ENCODE assay signal across 12 mouse cellular contexts in genomic region chr11:103105180-103105725, GRCm38 (mm10). TPM values are rescaled to one million over a fixed set of nuclear protein-coding genes. Genes with fewer than 3 reads are reported as not detected.
DNase-seq lines count a peak whose midpoint lies in the region; ATAC-seq and TF ChIP-seq lines count a peak whose summit lies in the region.
"Had no signal": no experiment of that assay in that cellular context is flagged by ENCODE, and none has a peak within 500 bp of the region (broad histone marks: within the 10 kb centered on the region; RNA-seq: fewer than 3 reads in every experiment).

No protein-coding gene starts in this region.

- no peak for ATAC-seq in hindbrain, embryonic 13.5 days (ENCODE audit: low FRiP score)
- ATAC-seq: hindbrain, embryonic 16.5 days had no signal

- 0 out of 2 replicates have a peak overlapping the region, but pooled peaks have one; percentile 5 for H3K27ac ChIP-seq in hindbrain, embryonic 10.5 days
- no peak overlapping the region for H3K27ac ChIP-seq in hindbrain, embryonic 13.5 days
- H3K27ac ChIP-seq: embryonic facial prominence, embryonic 12.5 days; lung, embryonic 15.5 days had no signal

- H3K4me3 ChIP-seq in hindbrain, embryonic 10.5 days: no peak overlapping the region
- no peak overlapping the region for H3K4me3 ChIP-seq in hindbrain, embryonic 13.5 days
- H3K4me3 ChIP-seq in lung, adult 2 months (replicated peaks; ENCODE audit: extremely low read depth, low read depth, low read length): no peak overlapping the region
- H3K4me3 ChIP-seq: embryonic facial prominence, embryonic 12.5 days; lung, embryonic 15.5 days had no signal

- peak; percentile 59 for DNase-seq in adrenal gland, postnatal 10 days
- DNase-seq in adrenal gland, postnatal 36 days: no peak
- no peak for DNase-seq in hindbrain, embryonic 10.5 days (ENCODE audit: low spot score)
- peak; percentile 84 for DNase-seq in kidney, postnatal 14 days
- no peak for DNase-seq in layer of hippocampus, adult 11-12 months (ENCODE audit: low spot score)
- DNase-seq in urinary bladder, postnatal 25 days (ENCODE audit: low spot score): no peak
- no peak for DNase-seq in lung, adult 2 months
- DNase-seq: retina, postnatal 1 day had no signal

- no peak overlapping the region for H3K4me2 ChIP-seq in hindbrain, embryonic 13.5 days
- H3K4me2 ChIP-seq: embryonic facial prominence, embryonic 12.5 days; lung, embryonic 15.5 days had no signal

- WGBS in hindbrain, embryonic 10.5 days: 57% methylated on average over 14 of the region's 14 CpGs
- 60% methylated on average over 14 of the region's 14 CpGs for WGBS in hindbrain, embryonic 13.5 days
- 61% methylated on average over 13 of the region's 14 CpGs for WGBS in lung, adult 2 months

- no peak for TF ChIP-seq POLR2A in lung, adult 2 months (IDR thresholded peaks at IDR 0.05; ENCODE audit: borderline replicate concordance, extremely low read depth, low read depth, low read length)

- peaks cover 52% of the 10 kb centered on the region for H3K27me3 ChIP-seq in hindbrain, embryonic 10.5 days (ENCODE audit: insufficient read depth, poor library complexity, severe bottlenecking)
- H3K27me3 ChIP-seq in hindbrain, embryonic 13.5 days: peaks cover 43% of the 10 kb centered on the region

- H3K36me3 ChIP-seq in hindbrain, embryonic 10.5 days: no peaks in the 10 kb centered on the region
- H3K36me3 ChIP-seq in hindbrain, embryonic 13.5 days: no peaks in the 10 kb centered on the region
- H3K36me3 ChIP-seq: embryonic facial prominence, embryonic 12.5 days; lung, embryonic 15.5 days had no signal

- TF ChIP-seq CTCF in lung, adult 2 months (IDR thresholded peaks at IDR 0.05; ENCODE audit: insufficient read depth, low read length): no peak

- H3K4me1 ChIP-seq in hindbrain, embryonic 10.5 days (replicated peaks): peaks cover 48% of the 10 kb centered on the region
- H3K4me1 ChIP-seq in hindbrain, embryonic 13.5 days (replicated peaks): peaks cover 27% of the 10 kb centered on the region
- H3K4me1 ChIP-seq in lung, adult 2 months (ENCODE audit: control insufficient read depth, insufficient read depth, low read length): 0 out of 2 replicates have a peak, but pooled peaks cover 2% of the 10 kb centered on the region

- no peak overlapping the region for H3K9ac ChIP-seq in hindbrain, embryonic 13.5 days
- H3K9ac ChIP-seq: embryonic facial prominence, embryonic 12.5 days; lung, embryonic 15.5 days had no signal

- H3K9me3 ChIP-seq in hindbrain, embryonic 10.5 days: no peaks in the 10 kb centered on the region
- H3K9me3 ChIP-seq in hindbrain, embryonic 13.5 days: no peaks in the 10 kb centered on the region; the same call in 1 of the 2 replicates
- H3K9me3 ChIP-seq: embryonic facial prominence, embryonic 12.5 days; lung, embryonic 15.5 days had no signal

RNA-seq across cellular contexts. Expression of gene Acbd4, which starts 3.8 kb away (rescaled TPM):
- 10 to 100 TPM; 81.0 to 94.7 TPM for total RNA-seq in adrenal gland, postnatal 10 days (2021)
- 100 to 1,000 TPM; 118 to 127 TPM for total RNA-seq in adrenal gland, postnatal 36 days (2021)
- 7.7 and 8.3 TPM in 2 replicates for polyA plus RNA-seq in hindbrain, embryonic 10.5 days (2016; fragmentation: Nextera tagmentation; extraction: Ambion mirVana)
- 7.3 and 9.0 TPM in 2 replicates for polyA plus RNA-seq in hindbrain, embryonic 13.5 days (2015; fragmentation: Nextera tagmentation; extraction: Ambion mirVana)
- 41.1 and 46.5 TPM in 2 replicates for polyA plus RNA-seq in lung, adult 2 months (2012; rRNA removed)

RNA-seq across cellular contexts. Expression of gene Plcd3, which starts 3.8 kb away (rescaled TPM):
- total RNA-seq in adrenal gland, postnatal 10 days (2021): 10 to 100 TPM in 1 of 2 experiments, 1 to 10 TPM in 1; 8.7 to 11.0 TPM
- total RNA-seq in adrenal gland, postnatal 36 days (2021): 10 to 100 TPM; 10.1 to 11.1 TPM
- 1.6 and 1.9 TPM in 2 replicates for polyA plus RNA-seq in hindbrain, embryonic 10.5 days (2016; fragmentation: Nextera tagmentation; extraction: Ambion mirVana)
- polyA plus RNA-seq in hindbrain, embryonic 13.5 days (2015; fragmentation: Nextera tagmentation; extraction: Ambion mirVana): 1.5 and 1.9 TPM in 2 replicates
- polyA plus RNA-seq in lung, adult 2 months (2012; rRNA removed): 11.0 and 17.2 TPM in 2 replicates

RNA-seq across cellular contexts. Expression of gene Hexim1, which starts 10.8 kb away (rescaled TPM):
- total RNA-seq in adrenal gland, postnatal 10 days (2021): 10 to 100 TPM; 49.6 to 50.1 TPM
- total RNA-seq in adrenal gland, postnatal 36 days (2021): 10 to 100 TPM; 68.8 to 72.2 TPM
- 1.7 and 2.3 TPM in 2 replicates for polyA plus RNA-seq in hindbrain, embryonic 10.5 days (2016; fragmentation: Nextera tagmentation; extraction: Ambion mirVana)
- 3.6 and 4.3 TPM in 2 replicates for polyA plus RNA-seq in hindbrain, embryonic 13.5 days (2015; fragmentation: Nextera tagmentation; extraction: Ambion mirVana)
- 15.2 and 16.0 TPM in 2 replicates for polyA plus RNA-seq in lung, adult 2 months (2012; rRNA removed)

RNA-seq across cellular contexts. Expression of gene Hexim2, which starts 27.0 kb away (rescaled TPM):
- total RNA-seq in adrenal gland, postnatal 10 days (2021): 1 to 10 TPM; 4.8 to 8.9 TPM
- 1 to 10 TPM; 3.5 to 5.9 TPM for total RNA-seq in adrenal gland, postnatal 36 days (2021)
- polyA plus RNA-seq in hindbrain, embryonic 10.5 days (2016; fragmentation: Nextera tagmentation; extraction: Ambion mirVana): 7.7 and 8.9 TPM in 2 replicates
- polyA plus RNA-seq in hindbrain, embryonic 13.5 days (2015; fragmentation: Nextera tagmentation; extraction: Ambion mirVana): 21.3 and 22.3 TPM in 2 replicates
- 2.9 and 4.7 TPM in 2 replicates for polyA plus RNA-seq in lung, adult 2 months (2012; rRNA removed)

Comparison
In these comparisons a context has a peak if more than half of its experiments do, and no peak if none do; other contexts are left out.
1. DNase-seq: peak in adrenal gland, postnatal 10 days (single experiment) and kidney, postnatal 14 days (single experiment); none in adrenal gland, postnatal 36 days (0 of 2), hindbrain, embryonic 10.5 days (single experiment), layer of hippocampus, adult 11-12 months (single experiment), urinary bladder, postnatal 25 days (single experiment) and lung, adult 2 months (single experiment).